Mouse (Mus musculus): ENCODE data around the gene Snx18. TPM values are rescaled to one million over a fixed set of nuclear protein-coding genes. Genes with fewer than 3 reads are reported as not detected.

Snx18 gene
- polyA plus RNA-seq, 1 experiment from 2014 or later: 30.2 TPM

DNA sequence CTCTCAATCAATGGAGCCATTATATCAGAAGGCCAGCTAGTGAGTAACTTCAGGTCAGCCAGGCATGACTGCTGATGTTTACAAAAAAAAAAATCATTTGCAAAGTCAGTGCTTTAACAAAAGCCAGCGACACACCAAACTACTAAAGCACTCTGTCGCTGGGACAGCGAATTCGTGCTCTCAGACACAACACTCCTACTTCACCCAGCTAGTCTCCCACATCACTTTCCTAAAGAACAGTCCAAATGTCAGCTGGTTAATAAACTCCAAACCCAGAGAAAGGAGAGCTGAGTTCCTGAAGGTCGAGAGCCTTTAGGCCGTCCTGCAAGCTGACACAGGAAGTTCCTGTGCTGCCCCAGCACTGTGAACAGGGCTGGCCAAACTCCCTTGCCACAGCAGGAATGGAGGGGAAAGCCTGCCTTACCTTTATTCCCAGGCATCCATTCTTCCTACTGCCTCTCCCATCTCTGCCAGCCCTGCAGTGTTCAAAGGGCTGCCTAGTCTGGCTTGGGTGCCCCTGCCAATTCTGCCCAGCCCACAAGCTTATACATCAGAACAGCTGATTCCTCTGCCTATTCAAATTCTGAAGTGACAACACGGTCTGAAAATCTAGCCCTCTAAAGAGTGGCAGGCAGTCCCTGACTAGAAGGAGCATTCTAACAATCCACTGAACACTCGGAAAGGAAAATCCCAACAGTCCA is 2.2 kb downstream of the Snx18 start:
- Histone ChIP-seq H3K4me2 (peak overlapping the region; percentile 94), H3K36me3 (ENCODE audit: insufficient read depth) (0 out of 2 replicates have a peak, but pooled peaks cover 9% of the 10 kb centered on the region), H3K9me3 (ENCODE audit: low read depth, low read length) (no peaks in the 10 kb centered on the region), H3K27me3 (ENCODE audit: insufficient read depth, low read length) (no peaks in the 10 kb centered on the region), H3K9ac (peak overlapping the region; percentile 91), H3K4me1 (ENCODE audit: insufficient read depth) (peaks cover 45% of the 10 kb centered on the region), H3K4me3 (ENCODE audit: low read depth, low read length) (peak overlapping the region; percentile 81), H3K27ac (ENCODE audit: low read depth) (peak overlapping the region; percentile 65; the same call in 1 of the 2 replicates)
- TF ChIP-seq CTCF (IDR thresholded peaks at IDR 0.05; ENCODE audit: low read depth): no peak
- peak; percentile 48 for DNase-seq
- 9% methylated on average over 8 of the region's 8 CpGs for WGBS
- no peak for ATAC-seq (ENCODE audit: insufficient read depth)

DNA sequence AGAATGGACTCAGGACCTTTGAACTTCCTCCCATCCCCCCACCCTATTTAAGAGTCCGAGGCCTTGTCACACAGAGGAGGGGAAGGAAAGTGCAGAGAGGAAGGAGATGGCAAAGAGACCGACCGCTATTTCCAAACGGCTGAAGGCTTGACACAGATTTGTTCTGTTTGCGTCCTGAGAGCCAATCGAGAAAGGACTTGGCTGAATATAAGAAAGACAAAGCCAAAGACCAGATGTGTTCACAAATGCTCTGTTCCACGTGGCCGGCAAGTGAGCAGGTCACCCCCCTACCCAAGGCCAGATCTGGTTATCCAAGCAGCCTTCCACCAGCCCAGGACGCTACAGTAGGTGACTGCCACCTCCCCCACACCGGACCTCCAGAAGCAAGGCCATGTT is 2.8 kb downstream of the Snx18 start:
- Histone ChIP-seq H3K36me3 (ENCODE audit: insufficient read depth) (0 out of 2 replicates have a peak, but pooled peaks cover 9% of the 10 kb centered on the region), H3K9ac (peak overlapping the region; percentile 91), H3K27me3 (ENCODE audit: insufficient read depth, low read length) (no peaks in the 10 kb centered on the region), H3K27ac (ENCODE audit: low read depth) (peak overlapping the region; percentile 65; the same call in 1 of the 2 replicates), H3K9me3 (ENCODE audit: low read depth, low read length) (no peaks in the 10 kb centered on the region), H3K4me3 (ENCODE audit: low read depth, low read length) (peak overlapping the region; percentile 81), H3K4me2 (peak overlapping the region; percentile 94), H3K4me1 (ENCODE audit: insufficient read depth) (peaks cover 51% of the 10 kb centered on the region)
- no peak for TF ChIP-seq CTCF (IDR thresholded peaks at IDR 0.05; ENCODE audit: low read depth)
- DNase-seq: peak; percentile 59
- ATAC-seq (ENCODE audit: insufficient read depth): no peak
- 0% methylated on average over 10 of the region's 10 CpGs for WGBS

DNA sequence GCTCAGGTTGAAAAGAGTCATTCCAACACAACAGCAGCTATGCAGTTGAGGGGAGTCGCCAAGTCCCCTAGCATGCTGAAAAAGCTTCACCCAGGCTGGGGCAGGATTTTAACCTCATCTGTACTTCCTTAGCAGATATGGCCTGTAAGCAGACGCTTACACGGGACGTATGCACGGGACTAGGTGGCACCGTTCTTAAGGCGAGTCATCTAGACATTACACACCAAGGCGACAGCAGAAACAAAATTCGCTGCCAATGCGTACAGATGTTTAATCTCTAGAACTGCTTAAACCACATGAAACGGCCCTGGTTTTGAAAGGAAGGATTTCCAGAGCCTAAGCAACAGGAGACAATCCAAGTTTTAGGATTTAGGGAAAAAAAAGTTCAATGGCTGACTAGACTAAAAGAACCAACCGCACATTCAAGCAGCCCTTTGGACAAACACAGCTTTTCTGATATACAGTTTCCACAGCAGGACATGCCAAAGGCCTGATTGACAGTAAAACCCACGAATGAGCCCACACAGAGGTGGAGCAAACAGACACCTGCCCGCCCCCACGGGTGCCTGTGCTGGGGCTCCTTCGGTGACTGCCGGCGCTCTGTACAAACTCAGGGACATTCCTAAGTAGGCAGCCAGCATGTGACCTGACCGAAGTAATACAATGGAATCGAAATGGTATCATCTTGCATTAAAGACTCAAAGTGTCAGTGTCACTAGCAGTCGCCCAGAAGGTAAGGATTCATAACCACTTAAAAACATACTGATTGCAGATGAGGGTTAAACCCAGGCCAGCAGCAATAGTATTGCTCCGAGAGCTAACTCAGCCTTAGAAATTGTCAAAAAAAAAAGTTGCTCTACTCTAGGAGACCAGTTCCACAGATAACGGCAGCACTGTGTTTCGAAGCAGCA is 3.5 kb downstream of the Snx18 start:
- Histone ChIP-seq H3K27ac (ENCODE audit: low read depth) (peak overlapping the region; percentile 65; the same call in 1 of the 2 replicates), H3K4me3 (ENCODE audit: low read depth, low read length) (peak overlapping the region; percentile 81), H3K4me1 (ENCODE audit: insufficient read depth) (peaks cover 58% of the 10 kb centered on the region), H3K36me3 (ENCODE audit: insufficient read depth) (0 out of 2 replicates have a peak, but pooled peaks cover 9% of the 10 kb centered on the region), H3K9ac (peak overlapping the region; percentile 91), H3K4me2 (peak overlapping the region; percentile 94), H3K9me3 (ENCODE audit: low read depth, low read length) (no peaks in the 10 kb centered on the region), H3K27me3 (ENCODE audit: insufficient read depth, low read length) (no peaks in the 10 kb centered on the region)
- 7% methylated on average over 24 of the region's 24 CpGs for WGBS
- DNase-seq: peak; percentile 87
- no peak for TF ChIP-seq CTCF (IDR thresholded peaks at IDR 0.05; ENCODE audit: low read depth)
- ATAC-seq (ENCODE audit: insufficient read depth): 0 out of 2 replicates have a peak, but pooled peaks have one; percentile 25

DNA sequence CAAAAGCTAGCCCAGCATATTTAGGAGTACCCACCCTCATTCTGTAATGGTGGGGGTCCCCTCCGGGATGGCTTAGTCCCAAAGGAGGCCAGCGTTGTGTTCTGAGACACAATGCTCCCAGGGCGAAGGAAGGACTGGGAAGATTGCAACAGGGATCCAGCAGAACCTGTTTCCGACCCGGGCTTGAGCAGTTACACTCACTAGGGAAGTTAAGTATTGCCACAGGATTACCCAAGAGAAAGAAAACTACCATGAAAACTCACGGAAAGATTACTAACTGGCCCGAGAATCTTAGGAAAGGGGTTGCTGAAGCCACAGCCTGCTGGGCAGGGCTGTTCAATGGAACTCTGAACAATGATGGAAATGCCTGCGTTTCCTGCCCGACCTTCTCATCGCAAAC is 4.5 kb downstream of the Snx18 start:
- H3K36me3 ChIP-seq (ENCODE audit: insufficient read depth): 0 out of 2 replicates have a peak, but pooled peaks cover 9% of the 10 kb centered on the region
- peak overlapping the region; percentile 81 for H3K4me3 ChIP-seq (ENCODE audit: low read depth, low read length)
- no peaks in the 10 kb centered on the region for H3K9me3 ChIP-seq (ENCODE audit: low read depth, low read length)
- peak overlapping the region; percentile 94 for H3K4me2 ChIP-seq
- no peak for ATAC-seq (ENCODE audit: insufficient read depth)
- 43% methylated on average over 10 of the region's 10 CpGs for WGBS
- no peak for DNase-seq
- no peak for TF ChIP-seq CTCF (IDR thresholded peaks at IDR 0.05; ENCODE audit: low read depth)
- H3K27ac ChIP-seq (ENCODE audit: low read depth): no peak overlapping the region
- peak overlapping the region; percentile 37; the same call in 1 of the 2 replicates for H3K9ac ChIP-seq
- H3K4me1 ChIP-seq (ENCODE audit: insufficient read depth): peaks cover 57% of the 10 kb centered on the region
- no peaks in the 10 kb centered on the region for H3K27me3 ChIP-seq (ENCODE audit: insufficient read depth, low read length)

DNA sequence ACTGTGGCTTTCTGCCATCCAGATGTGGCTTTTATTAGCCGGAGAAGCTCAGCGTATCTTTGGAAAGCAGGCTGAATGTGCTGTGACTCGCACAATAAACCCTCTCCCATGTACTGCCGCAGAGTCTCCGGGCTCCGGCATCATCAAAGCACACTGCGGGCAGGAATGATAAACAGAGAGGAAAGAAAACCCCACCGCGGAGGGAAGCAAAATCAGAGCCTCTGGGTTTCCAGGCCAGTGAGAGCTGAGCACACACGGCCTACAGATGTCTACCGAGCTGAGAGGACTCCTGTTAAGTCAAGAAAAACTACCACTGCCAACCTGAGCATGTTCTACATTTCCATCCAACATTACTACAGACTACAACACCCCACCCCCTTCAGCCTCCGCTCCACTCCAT is 5.0 kb downstream of the Snx18 start:
- DNase-seq: peak; percentile 70

DNA sequence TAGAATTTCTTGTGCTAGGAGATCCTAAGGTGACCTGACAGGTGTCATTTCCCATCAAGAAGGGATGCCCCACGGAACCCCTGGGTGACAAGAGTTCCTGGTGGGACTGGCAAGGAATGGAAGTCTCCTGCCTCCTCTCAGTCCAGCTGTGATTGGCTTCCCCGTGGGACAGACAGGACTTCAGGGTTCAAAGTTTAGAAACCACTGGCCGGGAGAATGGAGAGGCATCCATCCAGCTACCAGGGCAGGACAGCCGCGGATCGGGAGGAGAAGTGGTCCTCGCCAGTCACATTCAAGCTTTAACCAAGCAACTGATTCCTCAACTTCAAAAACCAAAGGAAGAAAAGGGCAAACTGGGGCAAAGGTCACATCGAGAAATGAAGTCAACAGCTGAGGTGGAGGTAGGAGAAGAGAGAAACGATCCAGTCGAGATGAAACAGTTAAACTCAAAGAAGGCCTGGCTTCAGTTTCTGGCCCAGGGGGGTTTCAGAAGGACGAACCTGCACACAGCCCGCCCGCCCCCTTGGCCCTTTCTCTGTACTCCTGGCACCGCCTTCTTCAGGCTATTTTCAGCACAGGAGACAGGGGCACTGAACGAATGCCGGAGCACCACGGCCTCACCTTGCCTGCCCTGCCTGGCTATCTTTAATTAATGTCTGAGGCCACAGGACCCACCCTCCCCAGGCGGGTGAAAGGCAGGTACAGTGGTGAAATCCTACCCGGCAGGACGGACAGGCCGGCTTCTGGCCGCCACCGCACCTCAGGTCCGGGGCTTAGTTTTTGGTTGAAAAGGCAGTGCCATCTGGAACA is 6.0 kb downstream of the Snx18 start:
- H3K4me2 ChIP-seq: peak overlapping the region; percentile 94
- TF ChIP-seq CTCF (IDR thresholded peaks at IDR 0.05; ENCODE audit: low read depth): no peak
- WGBS: 65% methylated on average over 24 of the region's 24 CpGs
- no peak overlapping the region for H3K27ac ChIP-seq (ENCODE audit: low read depth)
- no peaks in the 10 kb centered on the region for H3K9me3 ChIP-seq (ENCODE audit: low read depth, low read length)
- ATAC-seq (ENCODE audit: insufficient read depth): no peak
- no peak overlapping the region for H3K9ac ChIP-seq
- 0 out of 2 replicates have a peak, but pooled peaks cover 9% of the 10 kb centered on the region for H3K36me3 ChIP-seq (ENCODE audit: insufficient read depth)
- H3K4me3 ChIP-seq (ENCODE audit: low read depth, low read length): peak overlapping the region; percentile 81; the same call in 1 of the 2 replicates
- H3K4me1 ChIP-seq (ENCODE audit: insufficient read depth): peaks cover 56% of the 10 kb centered on the region
- no peaks in the 10 kb centered on the region for H3K27me3 ChIP-seq (ENCODE audit: insufficient read depth, low read length)
- DNase-seq: no peak

More for the DNA sequence above, 5.0 kb downstream of the Snx18 start:
- Histone ChIP-seq H3K27ac (ENCODE audit: low read depth) (peak overlapping the region; percentile 30; the same call in 1 of the 2 replicates), H3K27me3 (ENCODE audit: insufficient read depth, low read length) (no peaks in the 10 kb centered on the region), H3K9me3 (ENCODE audit: low read depth, low read length) (no peaks in the 10 kb centered on the region), H3K4me3 (ENCODE audit: low read depth, low read length) (peak overlapping the region; percentile 81), H3K4me2 (peak overlapping the region; percentile 94), H3K4me1 (ENCODE audit: insufficient read depth) (peaks cover 56% of the 10 kb centered on the region), H3K9ac (peak overlapping the region; percentile 37), H3K36me3 (ENCODE audit: insufficient read depth) (0 out of 2 replicates have a peak, but pooled peaks cover 9% of the 10 kb centered on the region)
- no peak for ATAC-seq (ENCODE audit: insufficient read depth)
- TF ChIP-seq CTCF (IDR thresholded peaks at IDR 0.05; ENCODE audit: low read depth): no peak
- WGBS: 12% methylated on average over 12 of the region's 12 CpGs
